Mouse (Mus musculus): ENCODE measurements at regions not wholly inside any gene's neighbourhood (a gene's known extent, or its start where the extent isn't known, plus 50 kb on each side); places are given as distances from the start of the nearest gene placed in this dataset.

DNA sequence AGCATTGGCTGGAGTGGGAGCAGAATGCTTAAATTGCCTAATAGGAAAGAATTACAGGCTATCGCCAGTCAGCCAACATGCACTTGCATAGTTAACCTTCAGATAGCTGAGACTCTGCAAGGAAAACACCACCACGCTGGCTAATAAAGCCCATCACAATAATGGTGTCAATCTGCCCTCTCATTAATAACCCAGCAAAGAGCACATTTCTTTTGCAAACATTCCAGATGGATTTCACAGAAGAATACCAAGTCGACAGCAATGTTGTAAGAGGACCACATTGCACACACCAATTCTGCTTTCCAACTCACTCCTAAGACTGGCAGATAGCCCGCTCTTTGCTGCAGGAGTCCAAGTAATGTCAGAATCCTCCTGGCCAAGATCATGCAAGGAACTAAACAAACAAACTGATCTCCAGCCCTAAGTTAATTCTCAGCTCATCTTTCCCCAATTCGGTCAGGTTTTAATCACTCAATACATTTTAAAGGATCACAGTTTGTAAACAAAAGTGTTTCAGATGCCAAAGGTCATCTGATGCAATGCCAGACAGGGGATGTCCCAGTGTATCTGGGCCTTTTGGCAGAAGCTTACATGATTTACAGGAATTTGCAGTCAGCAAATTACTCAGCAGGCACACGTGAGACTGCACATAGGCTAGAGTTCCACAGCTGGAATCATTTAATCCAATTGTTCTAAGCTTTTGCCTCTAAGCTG lies 198.4 kb downstream of the Klf6 start:
- no peak for ATAC-seq (ENCODE audit: insufficient number of reproducible peaks, low FRiP score)
- Histone ChIP-seq H3K9ac (no peak overlapping the region), H3K4me1 (replicated peaks) (0 out of 2 replicates have a peak, but pooled peaks cover 5% of the 10 kb centered on the region), H3K9me3 (replicated peaks) (no peaks in the 10 kb centered on the region), H3K4me3 (no peak overlapping the region), H3K4me2 (no peak overlapping the region; the same call in 1 of the 2 replicates), H3K27me3 (replicated peaks) (no peaks in the 10 kb centered on the region), H3K36me3 (no peaks in the 10 kb centered on the region), H3K27ac (ENCODE audit: poor library complexity, severe bottlenecking) (no peak overlapping the region)
- WGBS = 46% methylated on average over 6 of the region's 6 CpGs

DNA sequence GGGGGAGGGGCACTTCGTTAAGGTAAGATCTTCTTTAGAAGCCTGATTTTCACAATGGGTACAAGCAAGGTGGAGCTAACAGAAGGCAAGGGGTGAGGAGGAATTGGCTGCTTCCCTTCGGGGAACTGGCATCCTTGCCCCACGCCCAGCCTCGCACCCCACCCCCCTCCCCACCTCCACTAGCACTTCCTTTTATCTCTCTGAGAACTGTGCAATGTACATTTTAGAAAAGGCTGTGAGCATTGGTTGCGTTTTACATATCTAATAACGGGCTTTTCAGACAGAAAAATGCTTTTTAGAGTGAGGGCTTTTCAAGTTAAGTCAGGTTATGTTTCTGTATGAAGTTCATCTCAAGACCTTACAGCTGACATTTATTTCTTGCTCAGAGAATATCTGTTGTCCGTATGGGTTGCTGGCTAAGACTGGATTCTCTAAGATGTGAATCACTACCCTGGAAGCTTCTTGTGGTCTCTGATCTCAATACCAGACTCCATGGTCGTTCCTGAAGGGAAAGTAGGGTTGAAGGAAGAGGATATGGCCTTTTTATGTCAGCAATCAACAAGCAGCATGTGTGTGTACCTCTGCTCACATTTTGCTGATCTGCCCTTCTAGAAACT lies 199.1 kb downstream of the Klf6 start:
- Histone ChIP-seq H3K4me2 (no peak overlapping the region; the same call in 1 of the 2 replicates), H3K27me3 (replicated peaks) (no peaks in the 10 kb centered on the region), H3K4me1 (replicated peaks) (0 out of 2 replicates have a peak, but pooled peaks cover 5% of the 10 kb centered on the region), H3K4me3 (no peak overlapping the region), H3K36me3 (no peaks in the 10 kb centered on the region), H3K9me3 (replicated peaks) (no peaks in the 10 kb centered on the region), H3K27ac (ENCODE audit: poor library complexity, severe bottlenecking) (no peak overlapping the region), H3K9ac (no peak overlapping the region)
- ATAC-seq (ENCODE audit: insufficient number of reproducible peaks, low FRiP score) = no peak
- 51% methylated on average over 8 of the region's 8 CpGs for WGBS

GRCm38 (mm10) chr13:6062305-6062704 lies 201.0 kb downstream of the Klf6 start:
- WGBS = 76% methylated on average over 4 of the region's 4 CpGs
- Histone ChIP-seq H3K36me3 (no peaks in the 10 kb centered on the region), H3K9ac (no peak overlapping the region), H3K4me2 (no peak overlapping the region), H3K4me1 (replicated peaks) (0 out of 2 replicates have a peak, but pooled peaks cover 5% of the 10 kb centered on the region), H3K9me3 (replicated peaks) (no peaks in the 10 kb centered on the region), H3K4me3 (no peak overlapping the region), H3K27ac (ENCODE audit: poor library complexity, severe bottlenecking) (no peak overlapping the region), H3K27me3 (replicated peaks) (no peaks in the 10 kb centered on the region)
- no peak for ATAC-seq (ENCODE audit: insufficient number of reproducible peaks, low FRiP score)

- ATAC-seq (ENCODE audit: insufficient number of reproducible peaks, low FRiP score) = no peak
- H3K9me3 ChIP-seq (replicated peaks) = no peaks in the 10 kb centered on the region
- WGBS = 75% methylated on average over 3 of the region's 3 CpGs
- 0 out of 2 replicates have a peak, but pooled peaks cover 5% of the 10 kb centered on the region for H3K4me1 ChIP-seq (replicated peaks)
- no peak overlapping the region for H3K4me3 ChIP-seq
- no peak overlapping the region for H3K9ac ChIP-seq
- H3K4me2 ChIP-seq = no peak overlapping the region
- H3K27ac ChIP-seq (ENCODE audit: poor library complexity, severe bottlenecking) = no peak overlapping the region
- H3K36me3 ChIP-seq = no peaks in the 10 kb centered on the region
- no peaks in the 10 kb centered on the region for H3K27me3 ChIP-seq (replicated peaks)
Measured at GRCm38 (mm10) chr13:6062729-6063386, 201.6 kb downstream of the Klf6 start.

GRCm38 (mm10) chr13:6076978-6077825 lies 215.9 kb downstream of the Klf6 start:
- 71% methylated on average over 4 of the region's 4 CpGs for WGBS
- no peak for ATAC-seq (ENCODE audit: insufficient number of reproducible peaks, low FRiP score)
- H3K9me3 ChIP-seq (replicated peaks) = no peaks in the 10 kb centered on the region
- no peak overlapping the region for H3K9ac ChIP-seq
- H3K27me3 ChIP-seq (replicated peaks) = no peaks in the 10 kb centered on the region; the same call in 1 of the 2 replicates
- H3K36me3 ChIP-seq = no peaks in the 10 kb centered on the region
- H3K4me2 ChIP-seq = no peak overlapping the region
- H3K4me3 ChIP-seq = no peak overlapping the region
- no peak overlapping the region for H3K27ac ChIP-seq (ENCODE audit: poor library complexity, severe bottlenecking)
- H3K4me1 ChIP-seq (replicated peaks) = no peaks in the 10 kb centered on the region

DNA sequence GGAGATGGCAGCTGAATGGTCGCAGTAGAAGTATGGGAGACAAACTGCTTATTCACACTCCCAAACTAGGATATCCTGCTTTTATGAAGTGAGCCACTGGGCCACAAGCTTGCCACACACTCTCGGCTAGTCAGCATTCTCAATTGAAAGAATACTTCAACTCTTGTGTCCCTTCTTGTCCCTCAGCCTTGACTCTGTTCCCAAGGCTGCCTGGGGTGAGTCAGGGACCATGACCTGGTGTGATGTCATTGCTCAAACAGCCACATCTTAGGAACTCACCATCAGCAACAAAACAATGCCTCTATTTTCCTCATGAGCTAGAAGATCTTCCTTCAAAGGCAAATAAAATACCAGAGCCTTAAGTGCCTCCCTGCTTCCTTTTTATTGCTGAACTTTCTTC lies 224.6 kb downstream of the Klf6 start:
- 70% methylated on average over 2 of the region's 2 CpGs for WGBS
- Histone ChIP-seq H3K4me2 (no peak overlapping the region), H3K27me3 (replicated peaks) (no peaks in the 10 kb centered on the region), H3K9me3 (replicated peaks) (no peaks in the 10 kb centered on the region), H3K27ac (ENCODE audit: poor library complexity, severe bottlenecking) (no peak overlapping the region), H3K4me1 (replicated peaks) (no peaks in the 10 kb centered on the region), H3K36me3 (no peaks in the 10 kb centered on the region), H3K4me3 (no peak overlapping the region), H3K9ac (no peak overlapping the region)
- ATAC-seq (ENCODE audit: insufficient number of reproducible peaks, low FRiP score) = no peak

DNA sequence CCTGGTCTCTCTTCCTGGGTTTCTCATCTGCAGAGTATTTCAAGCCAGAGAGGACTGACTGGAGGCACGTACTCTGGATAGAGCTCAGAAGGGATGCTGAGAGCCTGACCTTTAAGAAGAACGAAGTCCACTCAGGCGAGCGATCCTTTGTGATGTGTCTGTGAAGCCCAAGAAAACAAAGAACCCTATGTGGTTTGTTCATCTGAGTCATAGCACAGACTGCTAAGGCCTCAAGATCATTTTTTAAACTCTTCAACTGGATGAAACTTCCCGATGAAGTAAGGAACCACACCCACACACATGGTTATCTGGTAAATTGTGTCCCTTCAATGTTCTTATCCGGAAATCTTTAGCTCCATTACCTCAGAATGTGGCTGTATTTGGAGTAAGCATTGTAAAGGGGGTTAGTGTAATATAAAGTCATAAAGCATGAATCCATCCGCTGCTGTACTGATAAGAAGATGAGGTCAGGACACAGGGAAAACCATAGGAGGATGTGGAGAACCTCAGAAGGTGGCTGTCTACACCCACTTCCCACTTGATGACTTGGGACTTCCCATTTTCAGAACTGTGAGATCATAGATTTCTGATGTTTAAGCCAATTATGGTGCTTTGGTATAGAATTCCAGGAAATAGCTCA lies 247.9 kb downstream of the Klf6 start:
- Histone ChIP-seq H3K27ac (ENCODE audit: poor library complexity, severe bottlenecking) (no peak overlapping the region), H3K9me3 (replicated peaks) (no peaks in the 10 kb centered on the region), H3K36me3 (no peaks in the 10 kb centered on the region), H3K4me3 (no peak overlapping the region), H3K27me3 (replicated peaks) (no peaks in the 10 kb centered on the region), H3K4me1 (replicated peaks) (no peaks in the 10 kb centered on the region), H3K9ac (no peak overlapping the region), H3K4me2 (no peak overlapping the region)
- 74% methylated on average over 7 of the region's 7 CpGs for WGBS
- no peak for ATAC-seq (ENCODE audit: insufficient number of reproducible peaks, low FRiP score)

GRCm38 (mm10) chr13:6119703-6120102 lies 258.4 kb downstream of the Klf6 start:
- Histone ChIP-seq H3K4me1 (replicated peaks) (no peaks in the 10 kb centered on the region), H3K27me3 (replicated peaks) (no peaks in the 10 kb centered on the region), H3K4me2 (no peak overlapping the region), H3K9ac (no peak overlapping the region), H3K27ac (ENCODE audit: poor library complexity, severe bottlenecking) (no peak overlapping the region), H3K4me3 (no peak overlapping the region), H3K36me3 (no peaks in the 10 kb centered on the region), H3K9me3 (replicated peaks) (no peaks in the 10 kb centered on the region)
- WGBS = 85% methylated on average over 1 of the region's 1 CpGs
- ATAC-seq (ENCODE audit: insufficient number of reproducible peaks, low FRiP score) = no peak

DNA sequence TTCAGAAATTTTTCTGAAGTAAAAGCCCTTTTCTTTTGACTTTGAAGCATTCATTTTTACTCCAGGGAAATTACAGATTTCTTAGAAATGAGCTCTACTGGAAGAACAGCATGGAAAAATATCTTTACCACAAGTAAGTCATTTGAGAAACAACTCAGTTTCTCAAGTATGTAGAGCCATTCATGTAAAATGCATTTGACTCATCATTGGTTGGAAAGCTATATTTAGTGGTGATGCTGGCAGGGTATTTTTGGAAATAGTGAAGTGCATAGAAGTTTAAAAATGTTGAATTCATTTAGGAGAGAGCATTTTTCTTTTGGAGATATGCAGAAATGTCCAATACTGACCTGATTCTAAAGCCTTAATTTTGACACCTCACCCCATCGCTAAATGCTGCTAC lies 266.0 kb downstream of the Klf6 start:
- ATAC-seq (ENCODE audit: insufficient number of reproducible peaks, low FRiP score) = no peak
- peaks cover 22% of the 10 kb centered on the region for H3K4me1 ChIP-seq (replicated peaks)
- WGBS = 88% methylated on average over 1 of the region's 1 CpGs

DNA sequence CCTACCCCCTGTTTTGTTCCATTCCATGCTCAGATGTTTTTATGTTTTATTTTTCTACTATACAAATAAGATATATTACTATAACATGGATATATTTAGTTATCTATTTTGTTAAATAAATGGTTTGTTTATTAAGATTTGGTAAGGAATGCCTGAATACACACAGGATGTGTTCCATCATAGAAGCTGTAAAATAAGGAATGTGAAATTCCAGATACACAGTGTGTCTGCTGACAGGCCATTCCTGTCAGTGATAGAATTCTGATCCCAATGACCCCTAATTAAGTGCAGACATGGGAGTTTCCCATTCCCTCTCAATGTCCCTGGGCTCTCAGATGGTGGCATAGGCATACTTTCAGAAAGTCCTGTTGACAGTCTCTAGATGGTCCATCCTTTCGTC lies 267.6 kb downstream of the Klf6 start:
- no peaks in the 10 kb centered on the region for H3K36me3 ChIP-seq
- H3K27ac ChIP-seq (ENCODE audit: poor library complexity, severe bottlenecking) = no peak overlapping the region
- H3K4me1 ChIP-seq (replicated peaks) = peaks cover 22% of the 10 kb centered on the region
- no peak overlapping the region for H3K4me3 ChIP-seq
- WGBS = 45% methylated on average over 1 of the region's 1 CpGs
- no peak overlapping the region for H3K4me2 ChIP-seq
- ATAC-seq (ENCODE audit: insufficient number of reproducible peaks, low FRiP score) = no peak
- no peak overlapping the region for H3K9ac ChIP-seq
- H3K9me3 ChIP-seq (replicated peaks) = no peaks in the 10 kb centered on the region
- H3K27me3 ChIP-seq (replicated peaks) = no peaks in the 10 kb centered on the region

More for the DNA sequence above, 266.0 kb downstream of the Klf6 start:
- Histone ChIP-seq H3K27ac (ENCODE audit: poor library complexity, severe bottlenecking) (no peak overlapping the region), H3K36me3 (no peaks in the 10 kb centered on the region), H3K9ac (no peak overlapping the region), H3K4me3 (no peak overlapping the region), H3K27me3 (replicated peaks) (no peaks in the 10 kb centered on the region), H3K9me3 (replicated peaks) (no peaks in the 10 kb centered on the region), H3K4me2 (no peak overlapping the region)

Measured in heart, embryonic 12.5 days (tissue).